Mouse (Mus musculus) layer of hippocampus, adult 11-12 months (tissue): ENCODE measurements around the gene Cox20.
"Not testable (repeated sequence)": the region's sequence is repeated elsewhere in the genome, so short reads cannot be mapped to it uniquely, and the experiment has no call there.

Experiments
- DNase-seq: peaks from one replicate; pipeline ENCODE4 v3.0.0; 2022; ENCODE audit warnings: low spot score

Gene Cox20

GRCm38 (mm10) chr1:178320723-178321590 is 2.0 kb downstream of the Cox20 start:
- DNase-seq, result no peak

- no peak for DNase-seq
Observed at GRCm38 (mm10) chr1:178321730-178322357, 2.9 kb downstream of the Cox20 start.

GRCm38 (mm10) chr1:178323235-178323634 is 4.3 kb downstream of the Cox20 start:
- DNase-seq, result no peak

- no peak for DNase-seq
Observed at GRCm38 (mm10) chr1:178324568-178324967, 5.6 kb downstream of the Cox20 start.

GRCm38 (mm10) chr1:178326357-178326756 is 7.4 kb downstream of the Cox20 start:
- no peak for DNase-seq

- DNase-seq, result no peak
Observed at GRCm38 (mm10) chr1:178326950-178327349, 8.0 kb downstream of the Cox20 start.

GRCm38 (mm10) chr1:178329017-178329416 is 10.1 kb downstream of the Cox20 start:
- DNase-seq, result no peak

- DNase-seq, result no peak
Observed at GRCm38 (mm10) chr1:178329946-178330345, 11.0 kb downstream of the Cox20 start.

- DNase-seq, result no peak
Observed at GRCm38 (mm10) chr1:178335860-178336261, 16.9 kb downstream of the Cox20 start.

- DNase-seq, result peak; percentile 94
Observed at GRCm38 (mm10) chr1:178336289-178336775, 17.4 kb downstream of the Cox20 start.

GRCm38 (mm10) chr1:178336777-178337481 is 18.0 kb downstream of the Cox20 start:
- peak; percentile 42 for DNase-seq

GRCm38 (mm10) chr1:178337551-178338317 is 18.8 kb downstream of the Cox20 start, which contains the start of gene Hnrnpu:
Hnrnpu (minus strand) TSS chr1:178337797.
- peak; percentile 97 for DNase-seq

- DNase-seq, result no peak
Observed at GRCm38 (mm10) chr1:178338318-178338641, 19.4 kb downstream of the Cox20 start.

GRCm38 (mm10) chr1:178340213-178340612 is 21.3 kb downstream of the Cox20 start:
- no peak for DNase-seq

- no peak for DNase-seq
Observed at GRCm38 (mm10) chr1:178341435-178341834, 22.5 kb downstream of the Cox20 start.

- no peak for DNase-seq
Observed at GRCm38 (mm10) chr1:178342063-178342462, 23.1 kb downstream of the Cox20 start.

GRCm38 (mm10) chr1:178342612-178343011 is 23.7 kb downstream of the Cox20 start:
- no peak for DNase-seq

- not testable (repeated sequence) for DNase-seq
Observed at GRCm38 (mm10) chr1:178344071-178344805, 25.3 kb downstream of the Cox20 start.

- DNase-seq, result no peak
Observed at GRCm38 (mm10) chr1:178350792-178351191, 31.9 kb downstream of the Cox20 start.

GRCm38 (mm10) chr1:178351643-178352042 is 32.7 kb downstream of the Cox20 start:
- DNase-seq, result no peak

- no peak for DNase-seq
Observed at GRCm38 (mm10) chr1:178354576-178354975, 35.6 kb downstream of the Cox20 start.
